Comparison of ENCODE assay signal across 9 mouse cellular contexts in genomic region chr4:85404424-85405194, GRCm38 (mm10).
A peak's percentile ranks its signal among the peaks of the same experiment; 100 is the strongest.
DNase-seq lines count a peak whose midpoint lies in the region; ATAC-seq lines count a peak whose summit lies in the region.
"Had no signal": no experiment of that assay in that cellular context is flagged by ENCODE, and none has a peak within 500 bp of the region (broad histone marks: within the 10 kb centered on the region; RNA-seq: fewer than 3 reads in every experiment).

No protein-coding gene starts in this region.

- H3K4me2 ChIP-seq in intestine, embryonic 14.5 days (ENCODE audit: low read length): no peak overlapping the region
- no peak overlapping the region for H3K4me2 ChIP-seq in intestine, embryonic 16.5 days (ENCODE audit: low read depth, low read length)
- H3K4me2 ChIP-seq in midbrain, embryonic 11.5 days: no peak overlapping the region
- H3K4me2 ChIP-seq: limb, embryonic 15.5 days had no signal

- WGBS in intestine, embryonic 14.5 days: 44% methylated on average over 10 of the region's 10 CpGs
- WGBS in intestine, embryonic 16.5 days: 40% methylated on average over 10 of the region's 10 CpGs
- WGBS in midbrain, embryonic 11.5 days: 42% methylated on average over 10 of the region's 10 CpGs

- peak; percentile 94 for DNase-seq in intestine, embryonic 14.5 days (ENCODE audit: low spot score)
- DNase-seq in adrenal gland, postnatal 25 days: peak; percentile 56
- peak; percentile 80 for DNase-seq in embryo, embryonic 11 days
- DNase-seq in heart, postnatal 36 days: peak; percentile 46 to 60
- DNase-seq in layer of hippocampus, postnatal 10 days (ENCODE audit: low spot score in 2 of 2): peak; percentile 77 to 79
- peak; percentile 98 for DNase-seq in midbrain, embryonic 11.5 days (ENCODE audit: low spot score, missing footprints)
- peak; percentile 81 for DNase-seq in testis, postnatal 10 days (ENCODE audit: low spot score)

- H3K4me3 ChIP-seq in intestine, embryonic 14.5 days (ENCODE audit: low read depth, low read length): no peak overlapping the region
- no peak overlapping the region for H3K4me3 ChIP-seq in intestine, embryonic 16.5 days (ENCODE audit: low read length)
- H3K4me3 ChIP-seq in midbrain, embryonic 11.5 days (ENCODE audit: low read depth, low read length): no peak overlapping the region
- H3K4me3 ChIP-seq: limb, embryonic 15.5 days had no signal

- no peak overlapping the region for H3K9ac ChIP-seq in intestine, embryonic 14.5 days (ENCODE audit: low read length)
- no peak overlapping the region for H3K9ac ChIP-seq in intestine, embryonic 16.5 days (ENCODE audit: low read depth, low read length)
- H3K9ac ChIP-seq in midbrain, embryonic 11.5 days (ENCODE audit: low read length): no peak overlapping the region
- H3K9ac ChIP-seq: limb, embryonic 15.5 days had no signal

- no peaks in the 10 kb centered on the region for H3K9me3 ChIP-seq in intestine, embryonic 14.5 days (ENCODE audit: control insufficient read depth, low read length)
- H3K9me3 ChIP-seq in intestine, embryonic 16.5 days (ENCODE audit: control insufficient read depth, low read length): no peaks in the 10 kb centered on the region
- H3K9me3 ChIP-seq in midbrain, embryonic 11.5 days (ENCODE audit: control insufficient read depth, low read length): no peaks in the 10 kb centered on the region
- H3K9me3 ChIP-seq: limb, embryonic 15.5 days had no signal

- peak; percentile 40; the same call in 1 of the 2 replicates for ATAC-seq in intestine, embryonic 14.5 days (replicated peaks; ENCODE audit: low FRiP score, low TSS enrichment, low read depth)
- no peak for ATAC-seq in intestine, embryonic 16.5 days
- peak; percentile 58 for ATAC-seq in midbrain, embryonic 11.5 days (ENCODE audit: low FRiP score)

- intact Hi-C loops in heart, postnatal 36 days (cut with DNase I): loop anchor here (2.0 to 10.0 kb wide), 2 partner anchors 396 to 1150 kb away; partner anchors contain the start of gene Saxo1

- H3K27me3 ChIP-seq in intestine, embryonic 14.5 days (replicated peaks; ENCODE audit: control insufficient read depth, insufficient read depth, low read length): no peaks in the 10 kb centered on the region
- no peaks in the 10 kb centered on the region for H3K27me3 ChIP-seq in intestine, embryonic 16.5 days (replicated peaks; ENCODE audit: control insufficient read depth, insufficient read depth, low read length)
- no peaks in the 10 kb centered on the region for H3K27me3 ChIP-seq in midbrain, embryonic 11.5 days (ENCODE audit: control insufficient read depth, insufficient read depth, low read length)

- H3K4me1 ChIP-seq in intestine, embryonic 14.5 days (replicated peaks; ENCODE audit: control insufficient read depth, insufficient read depth, low read length): no peaks in the 10 kb centered on the region
- no peaks in the 10 kb centered on the region for H3K4me1 ChIP-seq in intestine, embryonic 16.5 days (ENCODE audit: control insufficient read depth, insufficient read depth, low read length)
- no peaks in the 10 kb centered on the region for H3K4me1 ChIP-seq in midbrain, embryonic 11.5 days (ENCODE audit: control insufficient read depth, insufficient read depth, low read length)
- H3K4me1 ChIP-seq: limb, embryonic 15.5 days had no signal

- H3K36me3 ChIP-seq in intestine, embryonic 14.5 days (ENCODE audit: control insufficient read depth, insufficient read depth, low read length): no peaks in the 10 kb centered on the region
- no peaks in the 10 kb centered on the region for H3K36me3 ChIP-seq in intestine, embryonic 16.5 days (ENCODE audit: control insufficient read depth, insufficient read depth, low read length)
- H3K36me3 ChIP-seq in midbrain, embryonic 11.5 days (ENCODE audit: control insufficient read depth, insufficient read depth, low read length): no peaks in the 10 kb centered on the region
- H3K36me3 ChIP-seq: limb, embryonic 15.5 days had no signal

- H3K27ac ChIP-seq in intestine, embryonic 14.5 days (ENCODE audit: low read depth): no peak overlapping the region
- H3K27ac ChIP-seq in intestine, embryonic 16.5 days (ENCODE audit: low read length): no peak overlapping the region
- no peak overlapping the region for H3K27ac ChIP-seq in midbrain, embryonic 11.5 days (ENCODE audit: low read depth, low read length)
- H3K27ac ChIP-seq: limb, embryonic 15.5 days had no signal
